Mouse (Mus musculus) subcutaneous adipose tissue, adult 2 months (tissue): ENCODE data around the gene Kcnmb3. TPM values are rescaled to one million over a fixed set of nuclear protein-coding genes. Genes with fewer than 3 reads are reported as not detected.

Experiments
- polyA plus RNA-seq: library from polyadenylated mRNA; depleted of rRNA; stranded (reverse); fragments of >200 nt; gene quantifications from 2 replicates; pipeline ENCODE4 v1.2.3, GENCODE M21; 2012; ENCODE audit warnings: low replicate concordance; rRNA removed

Kcnmb3 gene
- polyA plus RNA-seq: not detected in 2 replicates

DNA sequence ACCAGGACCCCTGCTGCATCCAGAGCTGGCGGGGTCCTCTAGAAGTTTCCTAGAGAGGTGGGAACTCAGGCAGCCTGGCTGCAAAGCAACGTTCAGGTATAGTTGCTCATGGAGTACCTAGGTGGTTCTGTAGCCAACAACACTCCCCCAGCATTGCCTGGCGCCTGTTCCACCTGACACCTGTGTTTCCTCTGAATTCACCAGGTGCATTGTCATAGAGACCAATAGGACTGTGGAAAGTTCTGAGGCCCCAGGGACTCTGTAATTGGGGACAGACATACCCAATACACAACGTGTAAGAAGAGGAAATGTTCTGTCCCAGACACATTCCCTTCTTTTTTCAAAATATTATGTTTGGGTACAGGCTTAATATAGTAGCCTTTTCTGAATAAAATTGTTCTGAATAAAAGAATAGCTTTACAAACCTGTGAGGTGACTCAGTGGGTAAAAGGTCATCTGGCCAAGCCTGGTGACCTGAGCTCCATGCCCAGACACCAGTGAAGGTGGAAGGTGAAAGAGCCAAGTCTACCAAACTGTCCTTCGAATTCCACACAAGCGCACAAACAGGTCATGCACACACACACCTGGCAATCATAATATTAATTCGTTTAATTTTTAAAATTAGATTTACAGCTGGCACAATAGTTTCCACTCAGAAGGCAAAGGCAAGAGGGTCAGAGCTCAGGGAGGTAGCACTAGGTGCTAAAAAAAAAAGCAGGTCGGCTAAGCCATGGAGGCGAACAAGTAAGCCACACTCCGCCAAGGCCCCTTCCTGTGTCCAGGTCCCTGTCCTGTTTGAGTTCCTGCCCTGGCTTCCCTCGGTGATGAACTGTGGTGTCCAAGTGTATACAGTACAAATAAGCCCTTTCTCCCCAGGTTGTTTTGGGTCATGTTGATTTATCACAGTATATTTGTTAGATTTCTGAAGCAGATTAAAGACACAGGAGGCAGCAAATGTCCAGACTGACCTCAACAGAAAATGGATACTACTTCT is at the start of gene Kcnmb3:
TSS of gene Kcnmb3 (minus strand) at position 135 of the 994 bp plus-strand sequence.

DNA sequence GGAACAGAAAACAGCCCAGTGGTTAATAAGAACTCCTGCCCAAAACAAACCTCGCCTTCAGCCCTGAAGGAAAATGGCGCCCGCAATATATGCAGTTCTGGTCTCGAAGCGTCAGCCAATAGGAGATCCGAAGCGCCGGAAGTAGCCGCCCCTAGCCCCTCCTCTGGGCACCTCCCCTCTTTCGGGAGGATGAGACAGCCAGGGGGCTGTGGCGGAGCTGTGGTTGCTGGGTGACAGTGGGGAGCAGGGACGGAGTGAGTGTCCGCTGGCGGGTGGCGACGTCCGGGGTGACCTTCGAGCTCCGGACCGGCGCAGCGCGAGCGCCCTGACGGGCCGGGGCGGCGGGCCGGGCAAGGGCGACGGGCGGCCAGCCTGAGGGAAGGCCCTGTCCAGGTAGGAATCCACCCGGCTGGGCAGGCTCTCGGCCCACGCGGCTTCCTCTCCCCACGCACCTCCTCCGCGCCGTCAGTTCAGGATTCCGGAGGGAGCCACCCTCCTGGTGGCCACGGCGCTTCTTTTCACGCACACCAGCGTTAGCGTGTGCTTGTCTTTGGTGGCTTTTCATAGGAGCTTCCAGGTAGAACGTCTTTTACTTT is 37.4 kb upstream of the Kcnmb3 start, which contains the start of gene Mfn1:
TSS of gene Mfn1 (plus strand) at position 163 of the 596 bp plus-strand sequence.

GRCm38 (mm10) chr3:32509496-32510374 is 17.7 kb upstream of the Kcnmb3 start, which contains the start of gene Zfp639:
Gene Zfp639 (plus strand): TSS chr3:32510259.

Other genes starting within 250 kb of the Kcnmb3 start
- gene Zmat3, start 126.2 kb downstream of the Kcnmb3 start, polyA plus RNA-seq: 8.6 and 19.0 TPM in 2 replicates
- gene Pik3ca, start 94.6 kb downstream of the Kcnmb3 start, polyA plus RNA-seq: 10.6 and 11.4 TPM in 2 replicates
- gene Zfp639, start 18.0 kb upstream of the Kcnmb3 start, polyA plus RNA-seq: 29.5 and 33.6 TPM in 2 replicates
- 13.5 and 14.5 TPM in 2 replicates for gene Mfn1, start 37.2 kb upstream of the Kcnmb3 start, polyA plus RNA-seq
- 58.7 and 68.2 TPM in 2 replicates for gene Gnb4, start 124.4 kb upstream of the Kcnmb3 start, polyA plus RNA-seq
- 17.5 and 24.8 TPM in 2 replicates for gene Actl6a, start 214.1 kb upstream of the Kcnmb3 start, polyA plus RNA-seq
- 207 and 208 TPM in 2 replicates for gene Ndufb5, start 244.8 kb upstream of the Kcnmb3 start, polyA plus RNA-seq
- 2.8 and 3.2 TPM in 2 replicates for gene Mrpl47, start 245.4 kb upstream of the Kcnmb3 start, polyA plus RNA-seq